Mouse (Mus musculus): ENCODE results near the gene Taf12. TPM values are rescaled to one million over a fixed set of nuclear protein-coding genes. Genes with fewer than 3 reads are reported as not detected.
A peak's percentile ranks its signal among the peaks of the same experiment; 100 is the strongest.

Gene Taf12
- polyA plus RNA-seq, 1 experiment, result 24.3 TPM

DNA sequence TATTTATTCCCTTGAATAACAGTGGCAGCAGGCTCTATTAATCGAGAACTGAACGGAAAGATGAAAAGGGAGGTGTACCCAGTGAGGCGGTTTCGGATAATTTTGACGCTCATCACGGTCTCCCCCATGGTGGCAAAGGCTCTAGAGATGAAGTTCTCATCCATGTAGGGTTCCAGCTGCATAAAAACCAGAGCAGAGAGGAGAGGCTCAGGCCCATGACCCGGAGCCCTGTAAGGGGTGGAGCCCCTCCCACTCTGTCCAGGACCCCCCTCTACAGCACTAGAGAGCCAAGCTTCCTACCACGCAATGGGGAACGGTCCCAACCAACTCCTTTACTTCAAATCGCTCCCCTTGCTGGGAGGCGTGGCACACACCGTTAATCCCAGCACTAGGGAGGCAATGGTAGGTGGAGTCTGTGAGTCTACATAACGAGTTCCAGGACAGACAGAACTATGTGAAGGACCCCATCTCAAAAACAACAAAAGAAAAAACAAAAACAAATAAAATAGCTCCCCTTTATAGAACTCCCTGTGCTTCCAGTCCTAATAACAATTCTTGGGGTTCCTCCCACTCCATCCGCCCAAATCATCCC, 54.3 kb downstream of the Taf12 start:
- Histone ChIP-seq H3K27ac (ENCODE audit: insufficient read depth, low read length) (no peak overlapping the region), H3K27me3 (ENCODE audit: control insufficient read depth, insufficient read depth, low read length) (no peaks in the 10 kb centered on the region), H3K4me1 (ENCODE audit: control insufficient read depth, insufficient read depth, low read length) (peaks cover 3% of the 10 kb centered on the region), H3K4me3 (replicated peaks; ENCODE audit: insufficient read depth, low read depth, low read length) (peak overlapping the region; percentile 92)
- TF ChIP-seq CTCF (IDR thresholded peaks at IDR 0.05; ENCODE audit: borderline replicate concordance, insufficient read depth, low read depth, low read length) (no peak), POLR2A (IDR thresholded peaks at IDR 0.05; ENCODE audit: borderline replicate concordance, insufficient read depth, low read length) (no peak)
- DNase-seq, result no peak
- 47% methylated on average over 14 of the region's 14 CpGs for WGBS

GRCm38 (mm10) chr4:132329115-132329834, 55.1 kb downstream of the Taf12 start, which contains the start of gene Trnau1ap:
Gene Trnau1ap (minus strand): TSS chr4:132329538.
- TF ChIP-seq CTCF (IDR thresholded peaks at IDR 0.05; ENCODE audit: borderline replicate concordance, insufficient read depth, low read depth, low read length) (no peak), POLR2A (IDR thresholded peaks at IDR 0.05; ENCODE audit: borderline replicate concordance, insufficient read depth, low read length) (peak; percentile 64)
- Histone ChIP-seq H3K27ac (ENCODE audit: insufficient read depth, low read length) (peak within 1 kb of the TSS; percentile 41), H3K27me3 (ENCODE audit: control insufficient read depth, insufficient read depth, low read length) (no peaks in the 10 kb centered on the region), H3K4me3 (replicated peaks; ENCODE audit: insufficient read depth, low read depth, low read length) (peak within 1 kb of the TSS; percentile 92), H3K4me1 (ENCODE audit: control insufficient read depth, insufficient read depth, low read length) (peaks cover 3% of the 10 kb centered on the region)
- DNase-seq, result peak; percentile 87 to 89
- under 1% methylated on average over 52 of the region's 52 CpGs for WGBS

DNA sequence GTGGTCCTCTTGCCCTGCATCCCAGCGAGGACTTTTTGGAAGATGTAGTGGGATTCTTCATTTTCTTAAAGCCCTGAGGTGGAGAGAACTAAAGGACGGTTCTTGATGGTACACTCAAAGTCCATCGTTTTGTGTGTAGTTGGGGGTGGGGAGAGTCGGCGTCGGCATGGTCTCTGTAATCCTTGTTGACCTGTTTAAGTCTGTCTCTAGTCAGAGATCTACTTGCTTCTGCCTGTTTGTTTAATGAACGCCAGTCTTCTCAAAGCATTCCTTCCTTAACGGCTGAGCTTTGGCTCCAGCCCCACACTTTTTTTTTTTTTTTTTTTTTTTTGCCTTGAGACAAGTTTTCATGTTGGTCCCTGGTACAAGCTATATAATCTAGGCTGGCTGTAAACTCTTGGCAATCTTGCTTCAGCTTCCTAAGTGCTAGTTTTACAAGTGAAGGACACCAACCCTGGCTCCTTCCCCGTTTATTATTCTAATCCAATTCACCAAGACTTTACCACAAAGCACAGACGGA, 55.7 kb downstream of the Taf12 start:
- TF ChIP-seq CTCF (IDR thresholded peaks at IDR 0.05; ENCODE audit: borderline replicate concordance, insufficient read depth, low read depth, low read length), result no peak
- H3K27me3 ChIP-seq (ENCODE audit: control insufficient read depth, insufficient read depth, low read length), result no peaks in the 10 kb centered on the region
- peaks cover 3% of the 10 kb centered on the region for H3K4me1 ChIP-seq (ENCODE audit: control insufficient read depth, insufficient read depth, low read length)
- H3K27ac ChIP-seq (ENCODE audit: insufficient read depth, low read length), result no peak overlapping the region; the same call in 1 of the 2 replicates
- WGBS, result 8% methylated on average over 10 of the region's 10 CpGs
- DNase-seq, result no peak
- H3K4me3 ChIP-seq (replicated peaks; ENCODE audit: insufficient read depth, low read depth, low read length), result peak overlapping the region; percentile 92

DNA sequence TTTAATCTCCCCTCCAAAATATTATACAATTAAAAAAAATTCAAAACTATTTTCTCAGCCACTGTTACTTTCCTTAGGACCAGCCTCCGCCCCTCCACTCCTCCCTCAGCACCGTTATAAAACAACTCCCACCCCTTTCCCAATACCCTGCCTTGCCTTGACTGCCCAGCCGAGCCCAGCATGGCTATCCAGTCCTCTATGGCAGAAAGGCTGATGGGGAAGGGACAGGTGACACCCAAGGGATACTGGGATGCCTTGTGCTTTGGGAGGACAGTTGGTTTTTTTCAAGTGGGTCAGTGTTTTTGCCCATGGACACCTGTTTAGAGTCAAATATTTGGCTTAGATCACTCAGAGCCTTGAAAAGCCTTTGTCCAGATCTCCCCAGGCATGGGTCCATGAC, 57.8 kb downstream of the Taf12 start:
- TF ChIP-seq CTCF (IDR thresholded peaks at IDR 0.05; ENCODE audit: borderline replicate concordance, insufficient read depth, low read depth, low read length) (no peak), POLR2A (IDR thresholded peaks at IDR 0.05; ENCODE audit: borderline replicate concordance, insufficient read depth, low read length) (no peak)
- Histone ChIP-seq H3K27ac (ENCODE audit: insufficient read depth, low read length) (no peak overlapping the region), H3K4me1 (ENCODE audit: control insufficient read depth, insufficient read depth, low read length) (peaks cover 3% of the 10 kb centered on the region), H3K27me3 (ENCODE audit: control insufficient read depth, insufficient read depth, low read length) (no peaks in the 10 kb centered on the region), H3K4me3 (replicated peaks; ENCODE audit: insufficient read depth, low read depth, low read length) (no peak overlapping the region)
- WGBS, result 71% methylated on average over 3 of the region's 3 CpGs
- DNase-seq, result no peak

GRCm38 (mm10) chr4:132332880-132333279, 58.7 kb downstream of the Taf12 start:
- WGBS, result 75% methylated on average over 6 of the region's 6 CpGs
- no peak for TF ChIP-seq POLR2A (IDR thresholded peaks at IDR 0.05; ENCODE audit: borderline replicate concordance, insufficient read depth, low read length)
- TF ChIP-seq CTCF (IDR thresholded peaks at IDR 0.05; ENCODE audit: borderline replicate concordance, insufficient read depth, low read depth, low read length), result no peak
- Histone ChIP-seq H3K4me3 (replicated peaks; ENCODE audit: insufficient read depth, low read depth, low read length) (no peak overlapping the region), H3K27me3 (ENCODE audit: control insufficient read depth, insufficient read depth, low read length) (no peaks in the 10 kb centered on the region), H3K4me1 (ENCODE audit: control insufficient read depth, insufficient read depth, low read length) (peaks cover 3% of the 10 kb centered on the region), H3K27ac (ENCODE audit: insufficient read depth, low read length) (no peak overlapping the region)
- DNase-seq, result no peak

DNA sequence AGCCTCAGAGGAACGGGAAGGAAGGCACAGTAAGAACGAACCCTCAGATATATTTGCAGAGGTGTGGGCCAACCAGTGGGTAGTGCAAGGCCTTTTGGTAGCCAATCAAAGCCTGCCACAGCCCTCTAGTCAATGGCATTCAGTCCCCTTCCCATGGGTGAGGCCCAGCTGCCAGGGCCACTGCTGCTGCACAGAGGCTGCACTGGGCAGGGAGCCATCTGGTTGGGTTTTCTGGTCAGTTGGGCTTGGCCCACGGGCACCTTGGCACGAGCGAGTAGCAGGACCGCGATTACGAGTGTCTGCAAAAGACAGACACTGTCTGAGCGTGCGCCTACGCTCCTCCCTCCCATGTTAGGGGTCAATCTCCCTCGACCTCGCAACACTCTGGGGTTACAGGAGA, 64.8 kb downstream of the Taf12 start:
- Histone ChIP-seq H3K4me1 (ENCODE audit: control insufficient read depth, insufficient read depth, low read length) (no peaks in the 10 kb centered on the region), H3K27me3 (ENCODE audit: control insufficient read depth, insufficient read depth, low read length) (no peaks in the 10 kb centered on the region), H3K27ac (ENCODE audit: insufficient read depth, low read length) (no peak overlapping the region), H3K4me3 (replicated peaks; ENCODE audit: insufficient read depth, low read depth, low read length) (no peak overlapping the region)
- DNase-seq, result peak; percentile 25 to 32
- TF ChIP-seq CTCF (IDR thresholded peaks at IDR 0.05; ENCODE audit: borderline replicate concordance, insufficient read depth, low read depth, low read length) (no peak), POLR2A (IDR thresholded peaks at IDR 0.05; ENCODE audit: borderline replicate concordance, insufficient read depth, low read length) (no peak)
- 25% methylated on average over 13 of the region's 13 CpGs for WGBS

- no peak for TF ChIP-seq POLR2A (IDR thresholded peaks at IDR 0.05; ENCODE audit: borderline replicate concordance, insufficient read depth, low read length)
- TF ChIP-seq CTCF (IDR thresholded peaks at IDR 0.05; ENCODE audit: borderline replicate concordance, insufficient read depth, low read depth, low read length), result no peak
- no peak for DNase-seq
- Histone ChIP-seq H3K4me1 (ENCODE audit: control insufficient read depth, insufficient read depth, low read length) (no peaks in the 10 kb centered on the region; the same call in 1 of the 2 replicates), H3K4me3 (replicated peaks; ENCODE audit: insufficient read depth, low read depth, low read length) (no peak overlapping the region), H3K27me3 (ENCODE audit: control insufficient read depth, insufficient read depth, low read length) (no peaks in the 10 kb centered on the region), H3K27ac (ENCODE audit: insufficient read depth, low read length) (no peak overlapping the region)
- WGBS, result 86% methylated on average over 3 of the region's 3 CpGs
These were observed 67.3 kb downstream of the Taf12 start for GRCm38 (mm10) chr4:132341451-132341850.
